Mouse (Mus musculus) liver, embryonic 14.5 days (tissue): Measurements from ENCODE around the gene Ythdc1.

Experiments used
- CTCF ChIP-seq: IDR thresholded peaks from 2 replicates; pipeline ENCODE4 v1.5.1; 2016; ENCODE audit warnings: antibody characterized with exemption, low read depth, control low read depth
- EP300 ChIP-seq: IDR thresholded peaks from 2 replicates; pipeline ENCODE4 v1.6.1; 2016; ENCODE audit warnings: antibody characterized with exemption, low read depth

GRCm38 (mm10) chr5:86857682-86858081 is 53.7 kb downstream of the Ythdc1 start:
- TF ChIP-seq EP300 (no peak), CTCF (no peak)
